Mouse (Mus musculus) thymus, adult 2 months (tissue): ENCODE results near the gene Myl10. TPM values are rescaled to one million over a fixed set of nuclear protein-coding genes. Genes with fewer than 3 reads are reported as not detected.

Source experiments
- DNase-seq: peaks from one replicate; pipeline ENCODE4 v3.0.0; 2021
- H3K27ac ChIP-seq: fragments of 200-500 bp; 2 replicates; pipeline ENCODE4 v1.5.1; 2012; ENCODE audit warnings: low read length, control low read depth; ENCODE audit not compliant: control insufficient read depth, insufficient read depth
- H3K27me3 ChIP-seq: fragments of 200-500 bp; 2 replicates; pipeline ENCODE4 v1.6.1; 2012; ENCODE audit warnings: mild to moderate bottlenecking, low read length, moderate library complexity, mixed read lengths; ENCODE audit not compliant: control insufficient read depth, insufficient read depth
- H3K36me3 ChIP-seq: fragments of 200-500 bp; 2 replicates; pipeline ENCODE4 v1.6.1; 2012; ENCODE audit warnings: mild to moderate bottlenecking, low read length, moderate library complexity; ENCODE audit not compliant: control insufficient read depth, insufficient read depth
- H3K4me1 ChIP-seq: fragments of 200-500 bp; replicated peaks from 2 replicates; pipeline ENCODE4 v1.6.1; 2012; ENCODE audit warnings: low read length; ENCODE audit not compliant: control insufficient read depth, insufficient read depth
- H3K4me3 ChIP-seq: fragments of 200-500 bp; 2 replicates; pipeline ENCODE4 v1.5.1; 2012; ENCODE audit warnings: mild to moderate bottlenecking, low read length, control low read depth, moderate library complexity; ENCODE audit not compliant: control insufficient read depth, insufficient read depth
- CTCF ChIP-seq: fragments of 200-500 bp; IDR thresholded peaks from 2 replicates; pipeline ENCODE4 v1.5.1; 2012; ENCODE audit warnings: mild to moderate bottlenecking, control low read depth, low read length, moderate library complexity, borderline replicate concordance; ENCODE audit not compliant: control insufficient read depth, poor library complexity, insufficient read depth; ENCODE audit errors: extremely low read depth
- POLR2A ChIP-seq: fragments of 200-500 bp; IDR thresholded peaks from 2 replicates; pipeline ENCODE4 v1.6.1; 2012; ENCODE audit warnings: mild to moderate bottlenecking, low read length, control low read depth, moderate library complexity; ENCODE audit not compliant: control insufficient read depth, poor library complexity, insufficient read depth; ENCODE audit errors: extremely low read depth
- WGBS: fragments of 180-500 bp; shearing (Covaris S2); methylation state at CpG from one replicate; pipeline ENCODE4 v1.1.7; 2018; 5-methylcytosine and 5-hydroxymethylcytosine counted together
- polyA plus RNA-seq: library from polyadenylated mRNA; depleted of rRNA; stranded (reverse); fragments of >200 nt; gene quantifications from 2 replicates; pipeline ENCODE4 v1.2.3, GENCODE M21; 2012; rRNA removed

Myl10 gene
- polyA plus RNA-seq, 1 experiment = 9.6 TPM

DNA sequence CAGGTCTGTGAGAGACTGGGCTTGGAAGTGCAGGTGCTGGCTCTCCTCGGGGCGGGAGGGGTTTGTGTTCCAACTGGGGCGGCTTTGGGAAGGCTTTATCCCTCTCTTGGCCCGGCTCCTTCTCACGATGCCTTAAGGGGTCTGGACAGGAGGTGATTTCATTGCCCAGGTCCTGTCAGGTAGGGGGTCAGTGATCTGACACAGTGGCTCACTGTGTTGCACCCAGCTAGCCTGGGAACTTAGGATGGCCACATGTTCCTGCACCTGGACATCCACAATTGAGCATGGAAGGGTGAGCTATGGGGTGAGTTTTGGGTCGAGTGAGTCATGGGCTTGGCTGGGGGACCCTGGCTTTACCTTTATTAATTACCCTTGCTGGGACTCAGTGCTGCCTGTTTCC, 46.0 kb downstream of the Myl10 start:
- no peak overlapping the region for H3K4me3 ChIP-seq
- H3K4me1 ChIP-seq = no peaks in the 10 kb centered on the region
- no peak overlapping the region for H3K27ac ChIP-seq
- DNase-seq = no peak
- 70% methylated on average over 6 of the region's 6 CpGs for WGBS
- no peaks in the 10 kb centered on the region for H3K27me3 ChIP-seq
- no peak for TF ChIP-seq POLR2A
- TF ChIP-seq CTCF = no peak
- H3K36me3 ChIP-seq = no peaks in the 10 kb centered on the region

DNA sequence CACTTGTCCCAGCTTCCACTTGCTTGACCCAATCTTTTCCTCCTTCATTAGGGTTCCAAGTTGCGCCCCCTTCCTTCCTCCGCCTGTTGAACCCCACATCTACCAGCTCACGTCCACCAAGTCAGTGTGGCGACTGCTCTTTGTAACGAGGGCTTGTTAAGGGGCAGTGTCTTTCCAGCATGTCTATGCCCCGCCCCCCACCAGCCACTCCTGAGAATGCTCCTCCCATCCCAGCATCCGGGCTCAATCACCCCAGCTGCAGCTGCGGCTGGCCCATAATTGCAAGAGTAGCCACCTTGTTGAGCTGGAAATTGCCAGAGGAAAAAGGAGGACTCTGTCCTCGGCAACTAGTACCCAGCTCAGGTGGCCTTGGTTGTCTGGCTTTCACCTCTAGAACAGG, 53.6 kb downstream of the Myl10 start:
- no peaks in the 10 kb centered on the region for H3K27me3 ChIP-seq
- DNase-seq = no peak
- no peak overlapping the region for H3K4me3 ChIP-seq
- no peak overlapping the region for H3K27ac ChIP-seq
- TF ChIP-seq CTCF (no peak), POLR2A (no peak)
- no peaks in the 10 kb centered on the region for H3K36me3 ChIP-seq
- H3K4me1 ChIP-seq = no peaks in the 10 kb centered on the region
- WGBS = 75% methylated on average over 9 of the region's 9 CpGs

Other genes with a start within 250 kb of the Myl10 start
- gene Cux1, start 125.7 kb upstream of the Myl10 start, polyA plus RNA-seq = 164 and 205 TPM in 2 replicates
- 0.22 and 0.66 TPM in 2 replicates for gene Col26a1, start 190.1 kb downstream of the Myl10 start, polyA plus RNA-seq
- gene Ift22, start 215.0 kb downstream of the Myl10 start, polyA plus RNA-seq = 7.7 and 9.4 TPM in 2 replicates